Mouse (Mus musculus): ENCODE measurements around the gene Reln.

The Reln gene

DNA sequence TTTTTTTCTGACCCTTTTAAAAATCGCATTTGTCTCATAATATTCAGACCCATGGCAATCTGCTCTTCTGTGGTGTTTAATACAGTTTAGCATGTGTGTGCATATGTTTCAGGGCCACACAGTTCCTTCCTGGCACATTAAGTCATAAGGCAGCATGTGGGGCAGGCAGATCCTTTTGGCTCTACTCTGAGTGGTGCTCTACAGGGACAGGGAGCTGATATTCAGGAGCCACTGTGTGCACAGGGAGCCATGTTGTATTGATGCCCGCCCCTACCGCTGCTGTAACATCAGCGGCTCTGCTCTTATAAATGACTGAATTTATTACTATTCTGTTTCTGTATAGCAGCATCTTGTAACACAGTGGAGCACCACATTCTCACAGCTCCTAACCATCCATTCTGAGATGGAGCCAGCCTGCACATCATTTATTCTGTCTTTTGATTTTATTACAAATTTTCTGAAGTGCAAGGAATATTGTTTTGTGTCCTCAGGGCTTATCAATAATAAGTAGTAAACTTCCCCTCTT is 410.3 kb downstream of the Reln start:
- no peak for DNase-seq (ENCODE audit: low spot score in 2 of 2)

DNA sequence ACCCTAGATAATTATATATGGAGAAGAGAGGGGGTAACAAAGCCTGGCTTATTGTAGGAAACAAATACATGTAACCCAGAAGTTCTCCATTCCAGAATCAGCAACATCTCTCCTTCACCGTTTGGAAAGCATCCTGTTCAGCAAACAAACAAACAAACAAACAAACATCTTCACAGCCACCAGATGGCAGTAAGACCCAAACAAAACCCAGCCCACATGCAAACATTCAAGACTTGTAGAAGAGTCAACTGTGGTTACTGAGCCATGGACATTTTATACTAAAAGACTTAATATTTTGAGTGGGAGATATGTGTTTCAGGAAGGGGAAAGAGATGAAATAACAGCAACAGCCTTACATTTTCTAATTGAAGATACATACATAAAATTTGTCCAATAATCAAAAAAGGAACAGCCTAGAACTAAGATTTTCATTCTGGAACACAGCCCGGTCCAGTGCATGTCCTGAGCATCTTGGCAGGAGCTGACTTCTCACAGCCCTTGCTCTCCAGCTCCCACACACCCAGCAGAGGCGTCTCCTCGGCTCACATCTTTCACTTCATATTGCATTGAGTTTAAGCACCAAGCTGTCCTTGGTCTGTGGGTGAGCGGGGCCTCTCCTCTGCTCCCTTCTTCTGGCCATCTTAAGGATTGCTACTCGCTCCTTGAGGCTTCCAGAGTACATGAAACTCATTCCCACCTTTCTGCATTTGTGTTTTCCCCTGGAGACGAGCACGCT is 411.0 kb downstream of the Reln start:
- DNase-seq (ENCODE audit: low spot score in 2 of 2) = no peak

DNA sequence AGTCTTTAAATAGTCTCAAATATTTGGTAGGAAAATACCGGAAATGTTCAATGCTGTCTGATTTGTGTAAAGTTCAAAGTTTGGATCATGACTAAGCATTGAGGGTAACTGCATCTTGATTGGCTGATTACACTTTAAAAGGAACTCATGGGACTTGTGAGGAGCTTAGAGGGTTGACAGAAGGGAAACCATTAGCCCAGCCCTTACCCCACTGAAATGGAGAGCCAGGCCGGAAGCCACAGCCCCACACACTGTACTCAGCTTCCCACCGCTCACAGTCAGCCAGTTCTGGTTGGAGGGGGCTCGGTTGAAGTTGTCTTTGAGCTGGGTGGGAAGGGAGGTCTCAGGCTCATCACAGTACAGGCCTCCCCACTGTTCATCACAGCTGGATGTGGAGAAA is 413.4 kb downstream of the Reln start:
- DNase-seq (ENCODE audit: low spot score in 2 of 2) = no peak

DNA sequence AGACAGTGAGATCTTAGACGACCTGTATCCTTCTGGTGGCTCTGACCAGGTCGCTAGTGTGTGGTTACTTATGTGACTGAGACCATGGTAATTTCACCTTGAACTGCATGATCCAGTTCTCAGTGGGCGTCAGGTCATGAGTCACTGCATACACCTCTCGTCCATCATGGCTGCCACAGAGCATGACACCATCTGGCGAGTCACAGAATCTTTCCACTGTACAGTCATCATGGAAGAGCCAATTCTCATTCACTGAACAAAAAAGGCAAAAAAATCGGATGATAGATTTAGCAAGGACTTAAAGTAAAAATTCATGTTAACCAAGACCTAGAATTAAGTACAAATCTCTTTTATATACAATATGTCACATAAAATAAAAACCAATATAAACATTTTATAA is 424.2 kb downstream of the Reln start:
- no peak for DNase-seq (ENCODE audit: low spot score in 2 of 2)

DNA sequence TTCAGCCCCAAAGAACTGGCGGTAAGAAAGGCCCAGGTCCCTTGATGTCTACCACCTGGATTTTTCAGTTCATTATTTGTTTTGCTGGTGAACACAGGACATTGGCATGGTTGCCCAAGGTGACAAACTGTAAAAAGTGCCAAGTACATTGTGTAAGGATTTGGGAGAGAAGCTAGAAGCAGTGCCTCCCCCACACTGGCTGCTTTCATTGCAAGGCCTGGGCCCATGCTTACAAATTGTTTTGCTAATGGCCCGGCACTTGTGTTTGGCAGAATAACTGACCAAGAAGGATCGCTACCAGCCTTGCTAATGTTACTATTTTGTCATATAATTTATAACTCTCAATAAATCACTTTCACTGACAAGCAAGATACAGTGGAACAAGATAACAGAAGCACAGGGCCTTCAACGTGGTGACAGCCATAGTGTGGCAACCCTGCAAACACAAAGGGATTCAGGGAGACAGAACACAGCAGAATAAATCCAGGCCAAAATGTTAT is 425.2 kb downstream of the Reln start:
- no peak for DNase-seq (ENCODE audit: low spot score in 2 of 2)

DNA sequence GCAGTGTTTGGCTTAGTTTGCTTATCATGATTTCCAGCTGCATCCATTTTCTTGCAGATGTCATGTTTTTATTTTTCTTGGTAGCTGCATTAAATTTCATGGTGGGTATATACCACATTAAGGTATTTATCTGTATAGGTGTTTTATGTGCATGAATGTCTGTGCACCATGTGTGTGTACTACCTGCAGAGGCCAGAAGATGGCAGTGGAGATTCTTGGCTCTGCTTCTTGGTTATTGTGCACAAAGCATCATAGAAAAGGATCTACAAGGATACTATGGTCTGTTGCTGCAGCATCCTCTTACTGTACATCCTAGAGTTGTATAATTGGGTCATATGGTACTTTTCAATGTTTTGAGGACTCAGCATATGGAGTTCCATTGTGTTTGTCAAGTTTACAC is 428.5 kb downstream of the Reln start:
- no peak for DNase-seq (ENCODE audit: low spot score in 2 of 2)

DNA sequence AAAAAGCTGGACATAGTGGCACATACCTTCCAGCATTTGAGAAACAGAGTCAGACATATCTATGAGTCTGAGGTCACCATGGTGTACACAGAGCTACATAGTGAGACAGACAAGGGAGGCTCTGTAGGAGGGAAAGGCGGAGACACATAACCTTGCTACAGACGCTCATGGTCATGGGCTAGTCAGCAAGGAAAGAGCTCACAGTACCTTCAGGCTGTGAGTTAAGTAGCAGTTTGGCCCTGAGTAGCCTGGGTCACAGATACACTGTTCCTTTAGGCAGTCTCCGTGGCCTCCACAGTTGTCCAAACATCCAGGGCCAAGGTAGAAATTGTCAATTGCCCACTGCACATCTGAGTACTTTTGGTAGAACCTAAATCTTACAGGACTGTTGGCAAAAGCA is 429.7 kb downstream of the Reln start:
- DNase-seq (ENCODE audit: low spot score in 2 of 2) = no peak

DNA sequence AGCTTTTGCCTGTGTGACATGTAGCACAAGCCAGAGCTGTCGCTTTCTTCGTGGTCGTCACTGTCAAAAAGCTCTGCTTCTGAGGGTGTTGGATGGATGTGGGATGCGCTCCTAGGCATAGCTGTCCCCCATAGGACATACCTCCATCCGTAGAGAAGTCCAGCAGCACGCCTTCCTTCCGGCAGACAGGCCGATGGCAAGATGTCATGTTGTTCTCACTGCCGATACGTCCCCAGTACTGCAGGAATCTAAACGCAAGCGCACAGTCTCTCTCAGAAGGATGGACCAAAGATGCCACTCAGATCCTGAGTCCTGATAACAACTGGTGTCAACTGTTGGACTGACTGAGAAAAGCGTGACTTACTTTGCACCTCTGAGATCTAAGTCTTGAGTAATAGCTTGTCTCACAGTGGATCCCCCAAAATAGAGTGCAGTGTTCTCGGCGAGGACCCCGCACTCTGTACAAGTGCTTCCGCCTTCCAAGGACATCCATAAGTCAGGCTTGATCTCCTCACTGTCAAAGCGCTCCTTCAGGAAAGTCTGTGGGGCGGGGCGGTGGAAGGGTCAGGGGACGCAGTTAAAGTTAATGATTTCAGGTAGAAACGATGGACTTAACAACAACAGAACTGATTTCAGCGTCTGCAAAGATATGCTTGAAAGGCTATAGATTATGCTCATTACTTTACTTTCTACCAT is 431.5 kb downstream of the Reln start:
- DNase-seq (ENCODE audit: low spot score in 2 of 2) = no peak

GRCm38 (mm10) chr5:21910726-21911125 is 433.8 kb downstream of the Reln start:
- no peak for DNase-seq (ENCODE audit: low spot score in 2 of 2)

- no peak for DNase-seq (ENCODE audit: low spot score in 2 of 2)
These were observed 434.8 kb downstream of the Reln start for GRCm38 (mm10) chr5:21909713-21910112.

GRCm38 (mm10) chr5:21901411-21901810 is 443.1 kb downstream of the Reln start:
- DNase-seq (ENCODE audit: low spot score in 2 of 2) = no peak

GRCm38 (mm10) chr5:21900891-21901290 is 443.6 kb downstream of the Reln start:
- DNase-seq (ENCODE audit: low spot score in 2 of 2) = no peak

GRCm38 (mm10) chr5:21898875-21899274 is 445.6 kb downstream of the Reln start:
- DNase-seq (ENCODE audit: low spot score in 2 of 2) = no peak

- no peak for DNase-seq (ENCODE audit: low spot score in 2 of 2)
These were observed 447.9 kb downstream of the Reln start for GRCm38 (mm10) chr5:21896586-21896985.

- peak in 1 of 2 experiments; percentile 9 for DNase-seq (ENCODE audit: low spot score in 2 of 2)
These were observed 450.3 kb downstream of the Reln start for GRCm38 (mm10) chr5:21894168-21894567.

GRCm38 (mm10) chr5:21866750-21867149 is 477.8 kb downstream of the Reln start:
- no peak for DNase-seq (ENCODE audit: low spot score in 2 of 2)

DNA sequence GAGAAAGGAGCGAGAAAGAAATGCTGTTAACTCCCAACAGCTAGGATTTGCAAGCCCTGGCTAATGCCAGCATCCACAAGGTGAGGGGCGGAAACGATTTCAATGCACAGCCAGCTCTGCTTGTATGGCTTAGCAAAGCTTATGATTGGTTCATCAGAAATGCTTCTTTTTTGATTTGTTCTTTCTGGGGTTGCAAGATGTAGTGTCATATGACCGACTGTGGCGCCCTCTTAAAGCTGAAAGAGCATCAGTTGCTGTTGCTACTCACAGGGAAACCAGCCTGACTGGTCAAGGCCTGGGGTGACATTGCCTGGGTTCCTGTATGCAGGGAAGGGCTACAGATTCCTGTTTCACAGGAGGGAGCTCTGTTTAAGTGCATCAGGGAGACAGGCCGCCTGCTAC is 478.2 kb downstream of the Reln start:
- DNase-seq (ENCODE audit: low spot score in 2 of 2) = peak in 1 of 2 experiments; percentile 17

DNA sequence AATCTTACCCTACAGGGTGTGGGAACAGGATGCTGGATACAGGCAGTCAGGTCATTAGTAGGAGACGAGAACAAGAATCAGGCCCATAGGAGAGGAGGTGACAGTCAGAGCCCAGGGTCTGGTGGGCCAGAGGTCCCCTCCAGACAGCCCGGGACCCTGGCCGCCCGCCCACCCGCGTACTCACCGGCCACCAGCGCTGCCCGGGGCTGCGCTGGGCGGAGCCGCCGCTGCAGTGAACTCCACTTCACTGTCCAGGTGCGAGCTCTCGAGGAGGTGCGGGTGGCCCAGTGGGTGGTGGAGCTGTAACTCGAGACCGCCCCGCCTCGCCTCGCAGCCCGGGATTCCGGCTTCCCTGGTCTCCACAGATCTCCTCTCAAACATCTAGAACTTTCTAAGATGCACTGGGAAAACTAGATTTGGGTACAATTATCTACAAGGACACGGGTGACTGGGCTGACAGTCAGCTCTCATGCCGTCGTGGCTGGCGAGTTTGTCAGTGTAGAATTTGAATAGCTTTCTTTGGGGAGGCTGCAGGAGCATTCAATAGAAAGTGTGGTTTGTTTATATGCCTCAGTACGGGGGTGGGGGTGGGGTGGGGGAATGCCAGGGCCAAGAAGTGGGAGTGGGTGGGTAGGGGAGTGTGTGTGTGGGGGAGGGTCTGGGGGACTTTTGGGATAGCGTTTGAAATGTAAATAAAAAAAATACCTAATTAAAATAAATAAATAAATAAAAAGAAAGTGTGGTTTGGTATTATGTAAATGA is 479.0 kb downstream of the Reln start, which contains the start of gene Slc26a5:
TSS of gene Slc26a5 (minus strand) at position 259 of the 762 bp plus-strand sequence.
- no peak for DNase-seq (ENCODE audit: low spot score in 2 of 2)

- DNase-seq (ENCODE audit: low spot score in 2 of 2) = no peak
These were observed 485.8 kb downstream of the Reln start for GRCm38 (mm10) chr5:21858653-21859052.

DNA sequence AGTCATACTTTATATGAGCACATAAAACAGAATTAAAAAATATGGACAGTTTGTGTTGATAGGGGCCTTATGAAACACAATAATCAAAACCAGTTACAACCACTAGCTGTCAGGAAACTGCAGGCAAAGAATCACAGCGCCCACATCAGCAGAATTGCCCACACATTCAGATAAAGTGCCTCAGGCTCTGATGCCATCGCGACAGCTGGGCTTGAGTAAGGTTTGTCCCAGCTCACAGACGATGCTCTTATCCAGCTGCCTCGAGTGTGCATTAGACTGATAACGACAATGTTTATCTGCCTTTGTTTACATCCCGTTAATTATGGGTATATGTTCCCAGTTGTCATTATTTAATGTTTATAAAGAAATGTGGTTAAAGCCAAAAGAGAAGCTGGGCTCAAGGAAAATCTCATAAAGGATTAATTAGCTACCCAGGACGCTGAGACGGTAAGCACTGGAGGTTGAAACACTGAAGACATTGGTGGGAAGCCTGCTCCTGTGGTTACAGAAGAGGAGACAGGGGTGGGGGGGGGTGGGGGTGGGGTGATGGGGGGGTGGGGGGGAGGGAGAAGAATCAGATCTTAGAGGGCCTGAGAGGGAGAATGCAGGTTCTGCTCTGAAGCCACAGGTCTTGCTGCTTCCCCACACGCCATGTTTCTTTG is 492.7 kb downstream of the Reln start:
- DNase-seq (ENCODE audit: low spot score in 2 of 2) = peak in 1 of 2 experiments; percentile 8

DNA sequence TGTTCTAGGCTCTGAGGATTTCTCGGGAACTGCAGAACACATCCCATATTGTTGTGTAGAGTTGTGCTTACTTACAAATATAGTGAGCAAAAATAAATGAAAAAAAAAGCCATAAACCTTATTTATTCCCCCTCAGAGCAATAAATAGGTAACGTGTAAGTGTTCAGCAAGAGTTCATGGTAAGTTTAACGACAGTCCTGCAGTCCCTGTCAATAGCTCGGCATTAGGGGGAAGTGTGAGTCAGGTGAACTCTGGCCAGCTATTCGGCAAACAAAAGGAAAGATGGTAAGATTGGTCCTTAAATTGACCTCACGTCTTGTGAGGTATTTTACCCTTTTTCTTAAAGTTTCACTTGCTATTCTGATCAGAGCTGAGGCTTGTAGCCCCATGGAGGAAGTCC is 497.1 kb downstream of the Reln start:
- DNase-seq (ENCODE audit: low spot score in 2 of 2) = no peak

Data from left cerebral cortex, adult 9 months (tissue).